Mouse (Mus musculus): ENCODE measurements at regions not wholly inside any gene's neighbourhood (a gene's known extent, or its start where the extent isn't known, plus 50 kb on each side); places are given as distances from the start of the nearest gene placed in this dataset.
A peak's percentile ranks its signal among the peaks of the same experiment; 100 is the strongest.
"Not testable (repeated sequence)": the region's sequence is repeated elsewhere in the genome, so short reads cannot be mapped to it uniquely, and the experiment has no call there.

DNA sequence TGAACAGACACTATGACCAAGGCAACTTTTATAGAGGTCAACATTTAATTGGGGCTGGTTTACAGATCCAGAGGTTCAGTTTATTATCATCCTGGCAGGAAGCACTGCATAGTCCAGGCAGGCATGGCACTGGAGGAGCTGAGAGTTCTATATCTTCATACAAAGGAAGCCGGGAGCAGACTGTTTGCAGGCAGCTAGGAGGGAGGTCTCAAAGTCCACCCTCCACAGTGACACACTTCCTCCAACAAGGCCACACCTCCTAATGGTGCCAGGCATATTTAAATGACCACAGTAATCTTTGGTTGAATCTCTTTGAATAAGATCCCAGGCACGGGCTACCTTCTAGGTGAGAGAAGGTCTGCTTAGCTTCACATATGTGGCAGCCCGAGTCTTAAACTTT lies 245.5 kb upstream of the Tmpo start:
- no peak for ATAC-seq (replicated peaks)
- H3K4me2 ChIP-seq = no peak overlapping the region
- no peaks in the 10 kb centered on the region for H3K36me3 ChIP-seq (replicated peaks)
- WGBS = 93% methylated on average over 3 of the region's 3 CpGs
- no peaks in the 10 kb centered on the region for H3K9me3 ChIP-seq
- no peak overlapping the region for H3K9ac ChIP-seq
- H3K27ac ChIP-seq = no peak overlapping the region
- H3K4me1 ChIP-seq = peaks cover 12% of the 10 kb centered on the region; the same call in 1 of the 2 replicates
- H3K27me3 ChIP-seq (replicated peaks) = no peaks in the 10 kb centered on the region
- H3K4me3 ChIP-seq = no peak overlapping the region

DNA sequence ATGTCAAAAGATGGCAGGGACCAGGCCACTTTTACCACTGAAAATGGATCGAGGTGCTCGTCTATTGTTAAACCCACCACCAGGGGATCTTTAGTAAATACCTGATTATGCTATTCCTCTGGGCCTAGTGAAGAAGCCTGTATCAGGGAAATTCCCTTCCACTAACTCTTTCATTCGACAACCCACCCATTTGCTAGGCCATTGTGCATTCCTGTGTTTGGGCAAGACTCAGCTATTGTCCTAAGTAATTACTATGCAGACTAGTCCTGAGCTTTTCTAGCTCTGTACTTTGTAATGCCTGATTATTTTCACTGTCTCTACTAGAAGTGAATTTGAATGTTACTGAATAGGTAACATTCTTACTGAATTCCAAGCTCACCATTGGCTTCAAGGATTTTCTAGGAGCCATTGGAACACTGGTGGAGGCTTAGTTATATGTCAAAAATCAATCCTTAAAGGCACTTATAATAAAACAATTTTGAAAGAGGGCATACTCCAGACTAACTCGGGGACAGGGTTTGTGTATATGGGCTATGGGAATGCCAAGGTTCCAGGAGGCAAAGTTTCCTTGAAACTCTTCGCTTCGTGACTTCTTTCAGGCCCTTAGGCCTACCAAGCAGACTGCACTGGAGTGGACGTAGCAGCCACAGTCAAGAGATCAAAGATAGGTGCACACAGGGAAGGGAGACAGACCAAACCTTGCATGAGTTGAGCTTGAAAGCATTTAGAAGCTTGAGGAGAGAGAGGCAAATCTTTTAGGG lies 244.7 kb upstream of the Tmpo start:
- H3K9ac ChIP-seq; H3K36me3 ChIP-seq (replicated peaks); H3K4me3 ChIP-seq; H3K9me3 ChIP-seq; ATAC-seq (replicated peaks); H3K27ac ChIP-seq; H3K27me3 ChIP-seq (replicated peaks); H3K4me2 ChIP-seq: not testable (repeated sequence)
- H3K4me1 ChIP-seq = peaks cover 12% of the 10 kb centered on the region; the same call in 1 of the 2 replicates
- 55% methylated on average over 7 of the region's 7 CpGs for WGBS

DNA sequence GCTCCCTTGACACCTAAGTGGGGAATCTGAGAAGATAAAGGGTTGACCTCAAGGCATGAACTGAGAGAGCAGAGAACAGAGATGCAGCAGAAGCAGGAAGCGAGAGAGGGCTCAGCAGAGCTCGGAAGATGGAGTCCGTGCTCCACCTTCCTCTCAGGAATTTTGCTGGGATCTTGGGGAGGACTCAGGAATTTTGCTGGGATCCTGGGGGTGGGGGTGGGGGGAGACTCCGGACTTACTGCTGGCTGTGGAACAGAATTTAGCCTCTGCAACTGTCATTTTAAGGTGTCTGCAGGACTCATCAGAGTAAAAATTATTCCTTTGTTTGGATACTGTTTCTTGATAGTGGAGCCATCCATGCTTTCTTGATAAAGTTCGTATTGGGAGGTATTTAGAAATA lies 243.7 kb upstream of the Tmpo start:
- ATAC-seq (replicated peaks) = no peak
- H3K4me1 ChIP-seq = 0 out of 2 replicates have a peak, but pooled peaks cover 4% of the 10 kb centered on the region
- H3K9me3 ChIP-seq = no peaks in the 10 kb centered on the region
- no peak overlapping the region for H3K9ac ChIP-seq
- WGBS = 71% methylated on average over 5 of the region's 5 CpGs
- H3K4me3 ChIP-seq = no peak overlapping the region
- no peaks in the 10 kb centered on the region for H3K27me3 ChIP-seq (replicated peaks)
- no peak overlapping the region for H3K4me2 ChIP-seq
- no peak overlapping the region for H3K27ac ChIP-seq
- H3K36me3 ChIP-seq (replicated peaks) = no peaks in the 10 kb centered on the region

DNA sequence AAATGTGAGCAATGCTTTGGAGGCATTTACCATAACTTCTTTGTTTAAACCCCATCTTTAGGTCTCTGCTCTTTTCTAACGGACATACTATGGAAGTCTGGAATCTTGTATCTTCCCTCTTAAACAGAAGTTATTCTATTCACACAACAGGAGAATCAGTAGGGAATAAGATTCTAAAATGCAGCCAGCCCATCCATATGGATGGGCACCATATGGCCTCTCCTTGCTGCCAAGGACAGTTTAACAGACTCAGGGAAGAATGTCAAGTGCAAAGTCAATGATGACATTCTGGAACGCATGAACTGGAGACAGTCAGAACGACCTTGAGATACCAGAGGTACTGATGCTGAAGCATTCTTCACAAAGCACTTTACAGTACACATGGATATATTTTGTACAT lies 206.1 kb upstream of the Tmpo start:
- no peak for ATAC-seq (replicated peaks)
- no peak overlapping the region for H3K27ac ChIP-seq
- H3K27me3 ChIP-seq (replicated peaks) = no peaks in the 10 kb centered on the region
- no peak overlapping the region for H3K9ac ChIP-seq
- H3K9me3 ChIP-seq = no peaks in the 10 kb centered on the region
- no peak overlapping the region for H3K4me3 ChIP-seq
- H3K4me2 ChIP-seq = no peak overlapping the region
- no peaks in the 10 kb centered on the region; the same call in 1 of the 2 replicates for H3K4me1 ChIP-seq
- no peaks in the 10 kb centered on the region for H3K36me3 ChIP-seq (replicated peaks)
- 55% methylated on average over 3 of the region's 3 CpGs for WGBS

DNA sequence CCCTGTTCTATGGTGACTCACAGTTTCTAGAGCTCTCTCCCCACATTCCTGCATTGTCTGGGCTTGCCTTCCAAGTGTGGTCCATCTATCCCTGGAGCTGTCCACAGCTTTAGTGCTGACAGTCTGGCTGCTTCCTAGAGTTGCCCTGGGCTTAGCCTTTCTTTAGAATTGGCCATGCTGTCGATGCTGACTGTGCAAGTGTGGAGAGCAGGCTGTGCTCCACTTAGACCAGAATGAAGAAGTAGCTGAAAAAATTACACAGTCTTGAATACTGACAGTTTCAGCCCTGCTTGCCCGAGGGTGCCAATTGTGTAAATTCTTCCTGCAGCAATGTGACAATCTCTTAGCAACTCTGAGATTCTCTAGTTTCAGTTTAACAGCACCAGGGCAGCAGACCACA lies 203.3 kb upstream of the Tmpo start:
- ATAC-seq (replicated peaks) = peak; percentile 82
- 0 out of 2 replicates have a peak overlapping the region, but pooled peaks have one; percentile 14 for H3K27ac ChIP-seq
- 18% methylated on average over 2 of the region's 2 CpGs for WGBS

DNA sequence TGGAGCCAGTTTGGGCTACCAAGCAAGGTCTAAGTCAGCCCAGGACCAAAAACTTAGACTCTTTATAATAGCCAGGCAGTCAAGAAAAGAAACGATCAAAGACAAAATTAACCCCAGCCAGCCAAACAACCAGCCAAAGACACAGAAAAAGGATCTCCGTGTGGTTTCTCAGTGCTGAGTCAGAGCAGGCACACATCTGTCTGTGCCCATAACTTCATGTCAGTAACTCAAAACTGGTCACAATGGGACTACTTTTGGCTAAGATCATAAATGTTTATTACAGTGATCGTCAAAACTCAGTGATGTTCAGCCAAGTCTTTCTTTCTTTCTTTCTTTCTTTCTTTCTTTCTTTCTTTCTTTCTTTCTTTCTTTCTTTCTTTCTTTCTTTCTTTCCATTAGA lies 195.6 kb upstream of the Tmpo start:
- Histone ChIP-seq H3K36me3 (replicated peaks) (no peaks in the 10 kb centered on the region), H3K9ac (no peak overlapping the region), H3K4me2 (no peak overlapping the region), H3K27me3 (replicated peaks) (no peaks in the 10 kb centered on the region), H3K27ac (no peak overlapping the region), H3K4me3 (no peak overlapping the region), H3K9me3 (no peaks in the 10 kb centered on the region), H3K4me1 (peaks cover 9% of the 10 kb centered on the region; the same call in 1 of the 2 replicates)
- no peak for ATAC-seq (replicated peaks)
- 91% methylated on average over 3 of the region's 3 CpGs for WGBS

More for the DNA sequence above, 203.3 kb upstream of the Tmpo start:
- H3K9ac ChIP-seq = no peak overlapping the region
- H3K4me2 ChIP-seq = no peak overlapping the region
- no peaks in the 10 kb centered on the region for H3K27me3 ChIP-seq (replicated peaks)
- H3K36me3 ChIP-seq (replicated peaks) = no peaks in the 10 kb centered on the region
- H3K9me3 ChIP-seq = no peaks in the 10 kb centered on the region
- H3K4me1 ChIP-seq = no peaks in the 10 kb centered on the region; the same call in 1 of the 2 replicates
- no peak overlapping the region for H3K4me3 ChIP-seq

DNA sequence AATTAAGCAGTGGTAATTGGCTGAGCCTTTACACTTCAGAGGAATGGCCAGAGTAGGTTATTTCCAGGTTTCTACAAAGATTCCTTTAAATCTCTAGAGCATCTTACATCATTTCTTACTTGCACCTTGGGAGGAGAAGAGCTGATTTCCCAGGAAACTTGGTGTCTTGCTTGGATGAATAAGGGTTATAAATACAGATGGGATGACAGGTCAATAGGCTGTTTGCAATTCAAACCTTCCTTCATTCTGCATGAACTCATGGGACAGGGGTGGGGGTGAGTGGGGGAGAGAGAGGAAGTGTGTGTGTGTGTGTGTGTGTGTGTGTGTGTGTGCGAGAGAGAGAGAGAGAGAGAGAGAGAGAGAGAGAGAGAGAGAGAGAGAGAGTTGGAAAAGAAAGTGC lies 186.4 kb upstream of the Tmpo start:
- H3K4me3 ChIP-seq = no peak overlapping the region
- H3K4me2 ChIP-seq = no peak overlapping the region
- H3K27me3 ChIP-seq (replicated peaks) = no peaks in the 10 kb centered on the region
- H3K27ac ChIP-seq = no peak overlapping the region
- no peaks in the 10 kb centered on the region for H3K4me1 ChIP-seq
- no peaks in the 10 kb centered on the region for H3K9me3 ChIP-seq
- WGBS = 93% methylated on average over 1 of the region's 1 CpGs
- ATAC-seq (replicated peaks) = no peak
- H3K9ac ChIP-seq = no peak overlapping the region
- H3K36me3 ChIP-seq (replicated peaks) = no peaks in the 10 kb centered on the region

DNA sequence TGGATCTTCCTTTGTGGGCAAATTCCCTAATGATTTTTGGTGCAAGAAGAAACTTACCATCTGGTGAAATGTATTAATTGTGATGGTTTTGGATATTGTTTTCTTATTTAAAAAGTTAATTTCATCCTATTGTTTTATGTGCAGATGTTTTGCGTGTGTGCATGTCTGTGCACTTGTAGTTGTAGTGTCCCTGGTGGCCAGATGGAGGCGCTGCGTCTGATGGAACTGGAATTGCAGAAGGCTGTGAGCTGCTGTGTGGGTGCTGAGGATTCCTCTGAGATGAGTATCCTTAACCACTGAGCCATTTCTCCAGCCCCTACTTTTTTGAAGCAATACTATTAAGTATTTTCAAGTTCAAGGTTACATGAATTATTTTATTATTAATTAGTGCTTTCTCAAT lies 181.5 kb upstream of the Tmpo start:
- H3K36me3 ChIP-seq (replicated peaks) = no peaks in the 10 kb centered on the region
- no peak overlapping the region for H3K4me3 ChIP-seq
- WGBS = 77% methylated on average over 3 of the region's 3 CpGs

DNA sequence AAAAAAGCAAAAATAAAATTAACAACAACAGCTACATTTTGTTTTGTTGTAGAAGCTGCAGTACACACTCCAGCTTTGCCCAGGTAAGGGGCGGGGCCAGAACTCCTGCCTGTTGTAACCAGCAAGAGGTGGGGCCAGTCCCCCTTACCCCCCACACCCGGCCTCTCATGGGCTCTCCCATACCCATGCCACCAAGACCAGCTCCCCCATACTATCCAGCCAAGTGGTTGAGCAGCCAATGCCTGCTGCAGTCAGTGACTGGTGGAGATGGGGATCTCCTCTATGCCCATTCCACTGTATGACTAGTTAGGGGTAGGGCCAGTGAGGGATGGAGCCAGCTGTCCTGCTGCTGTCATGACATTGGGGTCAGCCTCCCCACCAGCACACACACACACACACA lies 180.5 kb upstream of the Tmpo start:
- H3K27me3 ChIP-seq (replicated peaks) = no peaks in the 10 kb centered on the region
- H3K36me3 ChIP-seq (replicated peaks) = no peaks in the 10 kb centered on the region
- 90% methylated on average over 2 of the region's 2 CpGs for WGBS
- H3K27ac ChIP-seq = no peak overlapping the region
- H3K4me1 ChIP-seq = no peaks in the 10 kb centered on the region
- H3K9me3 ChIP-seq = no peaks in the 10 kb centered on the region
- no peak overlapping the region for H3K4me3 ChIP-seq
- H3K4me2 ChIP-seq = no peak overlapping the region
- ATAC-seq (replicated peaks) = no peak
- no peak overlapping the region for H3K9ac ChIP-seq

More for the DNA sequence above, 181.5 kb upstream of the Tmpo start:
- H3K4me1 ChIP-seq = no peaks in the 10 kb centered on the region
- ATAC-seq (replicated peaks) = no peak
- no peaks in the 10 kb centered on the region for H3K9me3 ChIP-seq
- no peak overlapping the region for H3K9ac ChIP-seq
- H3K27ac ChIP-seq = no peak overlapping the region
- H3K27me3 ChIP-seq (replicated peaks) = no peaks in the 10 kb centered on the region
- no peak overlapping the region for H3K4me2 ChIP-seq

DNA sequence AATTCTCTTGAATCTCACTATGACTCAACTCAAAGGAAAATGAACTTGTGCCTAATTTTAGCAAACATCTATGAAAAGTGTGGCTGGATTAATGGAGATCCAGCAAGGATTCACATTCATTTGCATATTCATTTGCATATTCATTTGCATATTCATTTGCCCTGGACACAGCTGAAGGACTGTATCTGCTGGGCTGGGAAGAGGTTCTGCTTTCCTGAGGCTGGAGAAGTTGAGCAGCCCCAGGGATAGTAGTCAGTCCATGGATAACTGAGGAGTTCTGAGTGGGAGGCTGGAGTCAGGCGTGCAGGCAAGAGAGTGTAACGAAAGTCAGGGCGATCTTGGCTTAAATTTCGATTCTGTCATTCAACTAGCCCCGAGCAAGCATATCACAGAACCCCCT lies 164.3 kb upstream of the Tmpo start:
- no peak for ATAC-seq (replicated peaks)
- Histone ChIP-seq H3K4me1 (peaks cover 3% of the 10 kb centered on the region), H3K27me3 (replicated peaks) (no peaks in the 10 kb centered on the region), H3K27ac (no peak overlapping the region), H3K9me3 (no peaks in the 10 kb centered on the region), H3K4me3 (no peak overlapping the region), H3K9ac (no peak overlapping the region), H3K4me2 (no peak overlapping the region), H3K36me3 (replicated peaks) (no peaks in the 10 kb centered on the region)
- 74% methylated on average over 5 of the region's 5 CpGs for WGBS

DNA sequence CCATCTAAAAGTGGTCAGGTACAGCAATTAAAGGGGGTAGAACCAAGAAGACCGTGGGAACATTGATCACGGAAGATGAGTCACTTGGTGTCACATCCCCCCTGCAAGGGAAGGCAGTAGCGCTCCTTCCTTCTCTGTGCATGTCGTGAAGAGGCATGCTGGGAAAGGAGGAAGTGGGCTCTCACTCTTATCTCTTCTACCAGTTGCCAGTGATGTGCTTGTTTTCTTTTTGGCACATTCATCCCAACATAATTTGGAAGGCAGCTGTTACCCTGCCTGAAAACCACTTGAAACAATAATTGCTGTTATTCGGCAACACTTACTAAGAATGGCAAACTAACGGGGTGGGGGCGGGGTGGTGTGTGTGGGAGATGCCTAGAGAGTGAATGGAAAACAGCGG lies 161.0 kb upstream of the Tmpo start:
- H3K4me2 ChIP-seq = no peak overlapping the region
- no peak for ATAC-seq (replicated peaks)
- H3K27ac ChIP-seq = no peak overlapping the region
- peaks cover 3% of the 10 kb centered on the region for H3K4me1 ChIP-seq
- no peak overlapping the region for H3K4me3 ChIP-seq
- no peaks in the 10 kb centered on the region for H3K9me3 ChIP-seq
- no peaks in the 10 kb centered on the region for H3K36me3 ChIP-seq (replicated peaks)
- 81% methylated on average over 8 of the region's 8 CpGs for WGBS
- H3K27me3 ChIP-seq (replicated peaks) = no peaks in the 10 kb centered on the region
- no peak overlapping the region for H3K9ac ChIP-seq

DNA sequence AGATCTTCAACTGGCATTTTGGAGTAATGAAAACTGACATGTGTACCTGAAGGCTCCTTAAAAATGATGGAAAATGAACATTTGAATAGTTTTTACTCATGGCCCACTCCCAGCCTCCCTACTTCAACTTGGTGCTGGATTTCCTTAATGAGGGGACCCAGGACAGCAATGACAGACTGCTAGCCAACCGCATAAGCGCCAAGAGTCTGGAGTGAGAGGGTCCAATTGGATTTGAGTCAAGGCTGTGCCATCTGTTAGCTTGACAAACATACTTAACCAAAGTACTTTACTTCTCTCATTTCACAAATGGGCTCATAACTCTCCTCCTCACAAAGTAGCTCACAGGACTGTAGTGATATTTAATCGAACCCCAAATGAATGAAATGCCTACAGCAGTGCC lies 158.2 kb upstream of the Tmpo start:
- Histone ChIP-seq H3K9me3 (no peaks in the 10 kb centered on the region), H3K27me3 (replicated peaks) (no peaks in the 10 kb centered on the region), H3K27ac (no peak overlapping the region), H3K4me2 (no peak overlapping the region), H3K9ac (no peak overlapping the region), H3K4me1 (no peaks in the 10 kb centered on the region), H3K4me3 (no peak overlapping the region), H3K36me3 (replicated peaks) (no peaks in the 10 kb centered on the region)
- ATAC-seq (replicated peaks) = no peak
- 92% methylated on average over 3 of the region's 3 CpGs for WGBS

DNA sequence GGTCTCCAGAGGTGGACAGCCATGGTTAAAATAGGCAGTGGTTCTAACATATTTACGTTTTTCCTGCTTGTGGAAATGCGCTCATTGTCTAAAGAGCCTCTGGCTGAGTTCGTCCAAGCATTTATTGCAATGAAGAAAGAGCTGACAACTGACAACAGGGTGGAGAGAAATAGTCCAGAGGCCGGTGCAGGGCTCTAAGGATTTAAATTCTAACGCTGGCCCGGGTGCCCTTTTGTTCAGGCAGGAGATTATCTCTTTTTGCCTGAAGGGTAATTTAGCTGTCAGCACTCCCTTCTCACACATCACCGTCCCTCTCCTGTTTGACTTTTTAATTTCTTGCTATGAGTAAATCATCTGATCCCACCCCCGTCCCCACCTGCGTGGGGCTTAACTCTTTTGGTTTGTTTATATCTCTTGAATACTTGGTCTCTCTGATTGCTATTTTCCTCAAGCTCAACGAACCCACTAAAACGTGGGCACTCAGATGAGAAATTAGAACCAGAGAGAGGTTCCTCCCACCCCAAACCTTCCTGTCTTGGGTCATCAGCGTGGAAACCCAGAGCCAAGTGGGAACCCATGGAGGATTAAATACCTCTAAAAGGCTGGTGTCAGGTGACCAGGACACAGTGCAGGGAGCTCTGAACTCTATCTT lies 145.7 kb upstream of the Tmpo start:
- Histone ChIP-seq H3K4me3 (no peak overlapping the region), H3K36me3 (replicated peaks) (no peaks in the 10 kb centered on the region), H3K27me3 (replicated peaks) (no peaks in the 10 kb centered on the region), H3K9me3 (no peaks in the 10 kb centered on the region), H3K9ac (no peak overlapping the region), H3K4me1 (no peaks in the 10 kb centered on the region; the same call in 1 of the 2 replicates), H3K27ac (peak overlapping the region; percentile 7; the same call in 1 of the 2 replicates), H3K4me2 (0 out of 2 replicates have a peak overlapping the region, but pooled peaks have one; percentile 3)
- WGBS = 10% methylated on average over 12 of the region's 12 CpGs
- no peak for ATAC-seq (replicated peaks)

Measured in midbrain, embryonic 15.5 days (tissue).